In the genomic region with DNA sequence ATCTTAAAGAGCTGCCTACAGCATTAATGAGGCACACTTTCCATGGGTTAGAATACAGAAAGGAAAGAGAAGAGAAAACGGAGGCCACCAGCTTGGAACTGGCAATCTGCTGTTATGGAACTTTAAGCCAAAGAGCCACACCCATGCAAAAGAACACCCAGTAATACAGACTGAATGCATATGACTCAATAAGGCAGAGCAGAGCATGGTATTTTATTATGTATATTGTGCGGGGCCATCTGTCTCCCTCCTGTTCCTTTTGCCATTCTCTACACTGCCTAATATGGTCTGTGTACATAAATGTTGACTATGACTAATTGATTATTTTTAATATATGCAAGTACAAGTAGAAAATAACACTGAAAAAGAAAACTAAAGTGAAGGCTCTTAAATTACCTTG, we compare ENCODE assay signal across 25 mouse cellular contexts.
DNase-seq lines count a peak whose midpoint lies in the region; ATAC-seq and TF ChIP-seq lines count a peak whose summit lies in the region.
"Had no signal": no experiment of that assay in that cellular context is flagged by ENCODE, and none has a peak within 500 bp of the region (broad histone marks: within the 10 kb centered on the region; RNA-seq: fewer than 3 reads in every experiment).

No protein-coding gene starts in this region.

- ATAC-seq in forebrain, embryonic 14.5 days, result peak; percentile 87
- 0 out of 2 replicates have a peak, but pooled peaks have one; percentile 46 for ATAC-seq in midbrain, embryonic 14.5 days (ENCODE audit: low FRiP score, low TSS enrichment)
- no peak for ATAC-seq in midbrain, postnatal 0 days (ENCODE audit: low FRiP score)
- ATAC-seq: intestine, postnatal 0 days had no signal

- H3K4me2 ChIP-seq in forebrain, embryonic 14.5 days (ENCODE audit: low read length), result no peak overlapping the region
- H3K4me2 ChIP-seq in midbrain, embryonic 14.5 days (ENCODE audit: low read length), result no peak overlapping the region
- no peak overlapping the region for H3K4me2 ChIP-seq in midbrain, postnatal 0 days (ENCODE audit: low read depth, low read length, poor library complexity, severe bottlenecking)
- H3K4me2 ChIP-seq: embryonic facial prominence, embryonic 12.5 days had no signal

- H3K27me3 ChIP-seq in forebrain, embryonic 14.5 days (replicated peaks; ENCODE audit: control insufficient read depth, insufficient read depth, low read length), result no peaks in the 10 kb centered on the region
- H3K27me3 ChIP-seq in forebrain, embryonic 10.5 days (ENCODE audit: poor library complexity, severe bottlenecking), result no peaks in the 10 kb centered on the region
- no peaks in the 10 kb centered on the region for H3K27me3 ChIP-seq in midbrain, embryonic 14.5 days (ENCODE audit: control insufficient read depth, insufficient read depth, low read length)
- no peaks in the 10 kb centered on the region for H3K27me3 ChIP-seq in midbrain, postnatal 0 days (ENCODE audit: insufficient read depth, low read length)
- H3K27me3 ChIP-seq: embryonic facial prominence, embryonic 12.5 days had no signal

- no peak overlapping the region for H3K27ac ChIP-seq in forebrain, embryonic 14.5 days (ENCODE audit: low read depth, low read length)
- no peak overlapping the region for H3K27ac ChIP-seq in forebrain, embryonic 10.5 days
- H3K27ac ChIP-seq in midbrain, embryonic 14.5 days (replicated peaks; ENCODE audit: low read depth, low read length), result no peak overlapping the region
- no peak overlapping the region for H3K27ac ChIP-seq in midbrain, postnatal 0 days (ENCODE audit: low read depth, low read length)
- H3K27ac ChIP-seq: embryonic facial prominence, embryonic 12.5 days; hindbrain, embryonic 10.5 days; liver, embryonic 14.5 days; macrophage had no signal

- TF ChIP-seq CTCF in midbrain, postnatal 0 days (IDR thresholded peaks at IDR 0.05), result no peak

- 80% methylated on average over 2 of the region's 2 CpGs for WGBS in forebrain, embryonic 14.5 days
- WGBS in forebrain, embryonic 10.5 days, result 89% methylated on average over 2 of the region's 2 CpGs
- WGBS in midbrain, embryonic 14.5 days, result 79% methylated on average over 2 of the region's 2 CpGs
- WGBS in midbrain, postnatal 0 days, result 81% methylated on average over 2 of the region's 2 CpGs

- H3K9ac ChIP-seq in forebrain, embryonic 14.5 days (ENCODE audit: low read length), result no peak overlapping the region
- no peak overlapping the region for H3K9ac ChIP-seq in midbrain, embryonic 14.5 days (replicated peaks; ENCODE audit: low read length)
- H3K9ac ChIP-seq in midbrain, postnatal 0 days (replicated peaks; ENCODE audit: low read length, poor library complexity, severe bottlenecking), result no peak overlapping the region
- H3K9ac ChIP-seq: embryonic facial prominence, embryonic 12.5 days; liver, embryonic 14.5 days had no signal

- no peaks in the 10 kb centered on the region for H3K36me3 ChIP-seq in forebrain, embryonic 14.5 days (ENCODE audit: control insufficient read depth, insufficient read depth, low read length)
- no peaks in the 10 kb centered on the region for H3K36me3 ChIP-seq in forebrain, embryonic 10.5 days (replicated peaks)
- no peaks in the 10 kb centered on the region for H3K36me3 ChIP-seq in midbrain, embryonic 14.5 days (ENCODE audit: control insufficient read depth, insufficient read depth, low read length)
- H3K36me3 ChIP-seq in midbrain, postnatal 0 days (ENCODE audit: insufficient read depth, low read length), result no peaks in the 10 kb centered on the region
- H3K36me3 ChIP-seq: embryonic facial prominence, embryonic 12.5 days; G1E; hindbrain, embryonic 10.5 days had no signal

- DNase-seq in forebrain, embryonic 14.5 days (ENCODE audit: low spot score), result peak; percentile 49
- DNase-seq in forebrain, embryonic 10.5 days (ENCODE audit: extremely low spot score, low spot score), result no peak
- peak; percentile 42 to 73 for DNase-seq in layer of hippocampus, adult 18-20 months (ENCODE audit: low spot score in 2 of 2)
- no peak for DNase-seq in layer of hippocampus, postnatal 25 days (ENCODE audit: extremely low spot score in 1 of 2, low spot score in 1 of 2)
- no peak for DNase-seq in midbrain, embryonic 14.5 days
- DNase-seq in midbrain, postnatal 0 days (ENCODE audit: low spot score), result no peak
- no peak for DNase-seq in gastrocnemius, postnatal 36 days
- DNase-seq: adrenal gland, postnatal 10 days; cerebellum, adult 11-12 months; cerebellum, adult 9-11 months; embryo, embryonic 11 days; heart, postnatal 14 days; kidney, postnatal 14 days; liver; lung, adult 2 months; lung, postnatal 10 days; retina, postnatal 1 day; right cerebral cortex, postnatal 14 days; thymus, postnatal 4 days had no signal

- no peaks in the 10 kb centered on the region for H3K9me3 ChIP-seq in forebrain, embryonic 14.5 days (replicated peaks; ENCODE audit: control insufficient read depth, low read length)
- no peaks in the 10 kb centered on the region for H3K9me3 ChIP-seq in forebrain, embryonic 10.5 days
- no peaks in the 10 kb centered on the region for H3K9me3 ChIP-seq in midbrain, embryonic 14.5 days (ENCODE audit: control insufficient read depth, low read length)
- no peaks in the 10 kb centered on the region for H3K9me3 ChIP-seq in midbrain, postnatal 0 days (ENCODE audit: low read length)
- H3K9me3 ChIP-seq: embryonic facial prominence, embryonic 12.5 days; G1E; hindbrain, embryonic 10.5 days had no signal

- no peak overlapping the region for H3K4me3 ChIP-seq in forebrain, embryonic 14.5 days (ENCODE audit: low read depth, low read length)
- no peak overlapping the region for H3K4me3 ChIP-seq in forebrain, embryonic 10.5 days
- H3K4me3 ChIP-seq in midbrain, embryonic 14.5 days (replicated peaks; ENCODE audit: low read depth, low read length), result no peak overlapping the region
- no peak overlapping the region for H3K4me3 ChIP-seq in midbrain, postnatal 0 days (ENCODE audit: low read depth, low read length)
- H3K4me3 ChIP-seq: embryonic facial prominence, embryonic 12.5 days; hindbrain, embryonic 10.5 days had no signal

- intact Hi-C loops in gastrocnemius, postnatal 36 days (cut with DNase I), result no loop called here

- no peaks in the 10 kb centered on the region for H3K4me1 ChIP-seq in forebrain, embryonic 14.5 days (ENCODE audit: control insufficient read depth, insufficient read depth, low read length)
- H3K4me1 ChIP-seq in forebrain, embryonic 10.5 days, result no peaks in the 10 kb centered on the region
- H3K4me1 ChIP-seq in midbrain, embryonic 14.5 days (ENCODE audit: control insufficient read depth, insufficient read depth, low read length), result no peaks in the 10 kb centered on the region
- H3K4me1 ChIP-seq in midbrain, postnatal 0 days (ENCODE audit: insufficient read depth, low read length), result no peaks in the 10 kb centered on the region
- H3K4me1 ChIP-seq: embryonic facial prominence, embryonic 12.5 days; hindbrain, embryonic 10.5 days had no signal

Comparison
In these comparisons a context has a peak if more than half of its experiments do, and no peak if none do; other contexts are left out.
1. DNase-seq: peak in forebrain, embryonic 14.5 days (single experiment) and layer of hippocampus, adult 18-20 months (2 of 2); none in forebrain, embryonic 10.5 days (single experiment), layer of hippocampus, postnatal 25 days (0 of 2), midbrain, embryonic 14.5 days (single experiment), midbrain, postnatal 0 days (single experiment) and gastrocnemius, postnatal 36 days (0 of 2).